Comparison of ENCODE assay signal across 24 mouse cellular contexts in the genomic region with DNA sequence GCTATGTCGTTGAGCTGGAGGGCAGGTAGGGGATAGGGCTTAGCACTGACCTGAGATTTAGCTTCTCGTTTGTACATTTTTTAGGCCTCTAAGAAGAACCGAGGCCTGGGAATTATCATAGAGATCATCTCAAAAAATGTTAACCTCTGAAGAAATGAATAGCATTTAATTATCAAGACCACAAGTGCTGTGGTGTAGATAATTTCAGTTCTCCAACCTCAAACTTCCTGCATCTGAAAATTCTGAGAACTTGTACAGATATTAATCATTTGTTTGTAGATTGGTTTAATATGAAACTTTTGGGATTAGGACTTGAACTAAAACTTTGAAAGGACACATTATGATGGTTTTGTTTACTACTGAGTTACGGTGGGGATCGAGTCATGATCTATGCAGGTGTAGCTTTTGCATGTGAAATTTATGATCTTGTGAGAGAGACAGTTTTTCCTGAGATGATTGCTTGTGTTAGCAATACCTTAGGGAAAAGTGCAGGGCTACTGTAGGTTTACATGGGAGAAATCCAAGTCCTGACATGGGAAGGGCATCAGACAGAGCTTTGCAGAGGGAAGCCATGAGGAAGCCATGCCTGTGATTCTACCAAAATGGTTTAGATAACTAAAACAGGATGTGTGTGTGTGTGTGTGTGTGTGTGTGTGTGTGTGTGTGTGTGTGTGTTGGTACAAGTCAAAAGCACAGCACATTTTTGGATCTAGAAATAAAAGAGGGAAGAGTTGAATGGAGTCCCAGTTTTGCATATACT. TPM values are rescaled to one million over a fixed set of nuclear protein-coding genes. Genes with fewer than 3 reads are reported as not detected.
DNase-seq lines count a peak whose midpoint lies in the region; ATAC-seq lines count a peak whose summit lies in the region.
"Had no signal": no experiment of that assay in that cellular context is flagged by ENCODE, and none has a peak within 500 bp of the region (broad histone marks: within the 10 kb centered on the region; RNA-seq: fewer than 3 reads in every experiment).

No protein-coding gene starts in this region.

- H3K9me3 ChIP-seq in midbrain, embryonic 10.5 days (replicated peaks) = no peaks in the 10 kb centered on the region
- H3K9me3 ChIP-seq: forebrain, embryonic 10.5 days; heart, embryonic 12.5 days; hindbrain, embryonic 12.5 days; limb, embryonic 12.5 days; midbrain, embryonic 13.5 days; neural tube, embryonic 12.5 days had no signal

- 94% methylated on average over 5 of the region's 5 CpGs for WGBS in midbrain, embryonic 10.5 days

- H3K27ac ChIP-seq in midbrain, embryonic 10.5 days (replicated peaks) = no peak overlapping the region
- H3K27ac ChIP-seq: forebrain, embryonic 10.5 days; hindbrain, embryonic 12.5 days; limb, embryonic 12.5 days; midbrain, embryonic 13.5 days; neural tube, embryonic 12.5 days had no signal

- H3K4me1 ChIP-seq in midbrain, embryonic 10.5 days = peaks cover 8% of the 10 kb centered on the region; the same call in 1 of the 2 replicates
- H3K4me1 ChIP-seq: hindbrain, embryonic 12.5 days; limb, embryonic 12.5 days; neural tube, embryonic 12.5 days had no signal

- peak; percentile 57 for ATAC-seq in activated CD4-positive, CD25-positive, alpha-beta regulatory T cell, adult 4 months
- ATAC-seq: forebrain, embryonic 16.5 days; liver, postnatal 0 days; midbrain, embryonic 13.5 days had no signal

- DNase-seq in spleen, postnatal 36 days (ENCODE audit: low spot score in 2 of 2) = peak; percentile 38 to 61
- DNase-seq in spleen, postnatal 4 days (ENCODE audit: low spot score in 2 of 2) = no peak
- DNase-seq in naive thymus-derived CD4-positive, alpha-beta T cell, adult 2 months (ENCODE audit: low read depth) = peak; percentile 63
- DNase-seq in thymus, postnatal 4 days = peak; percentile 27
- no peak for DNase-seq in layer of hippocampus, postnatal 36 days
- no peak for DNase-seq in embryo, embryonic 11 days
- DNase-seq in midbrain, embryonic 10.5 days (ENCODE audit: low spot score) = no peak
- DNase-seq: adrenal gland, postnatal 25 days; cerebellum, adult 9-10 months; gastrocnemius, postnatal 10 days; heart, postnatal 10 days; kidney, adult 2 months; kidney, postnatal 10 days; liver, postnatal 0 days; lung, postnatal 10 days; retina, postnatal 1 day had no signal

- H3K4me3 ChIP-seq in midbrain, embryonic 10.5 days = no peak overlapping the region
- H3K4me3 ChIP-seq: forebrain, embryonic 10.5 days; heart, embryonic 12.5 days; hindbrain, embryonic 12.5 days; limb, embryonic 12.5 days; midbrain, embryonic 13.5 days; neural tube, embryonic 12.5 days had no signal

- H3K27me3 ChIP-seq in midbrain, embryonic 10.5 days (ENCODE audit: low read depth, poor library complexity, severe bottlenecking) = no peaks in the 10 kb centered on the region
- H3K27me3 ChIP-seq: heart, embryonic 12.5 days; hindbrain, embryonic 12.5 days; limb, embryonic 12.5 days; midbrain, embryonic 13.5 days; neural tube, embryonic 12.5 days had no signal

- H3K36me3 ChIP-seq in midbrain, embryonic 10.5 days = peaks cover 4% of the 10 kb centered on the region; the same call in 1 of the 2 replicates
- H3K36me3 ChIP-seq: hindbrain, embryonic 12.5 days; midbrain, embryonic 13.5 days; neural tube, embryonic 12.5 days had no signal

RNA-seq across cellular contexts. Expression of a gene that starts 27.1 kb away (rescaled TPM):
- 10 to 100 TPM; 16.2 to 20.8 TPM for polyA plus RNA-seq in activated CD4-positive, CD25-positive, alpha-beta regulatory T cell, adult 4 months (2017; shearing (Covaris generic))
- total RNA-seq in layer of hippocampus, postnatal 36 days (2021) = 1 to 10 TPM; 2.8 to 4.6 TPM
- polyA plus RNA-seq in midbrain, embryonic 10.5 days (2016; fragmentation: Nextera tagmentation; extraction: Ambion mirVana) = 4.0 and 4.4 TPM in 2 replicates

Comparison
In these comparisons a context has a peak if more than half of its experiments do, and no peak if none do; other contexts are left out.
1. DNase-seq: peak in spleen, postnatal 36 days (2 of 2), naive thymus-derived CD4-positive, alpha-beta T cell, adult 2 months (single experiment) and thymus, postnatal 4 days (single experiment); none in spleen, postnatal 4 days (0 of 2), layer of hippocampus, postnatal 36 days (0 of 2), embryo, embryonic 11 days (single experiment) and midbrain, embryonic 10.5 days (single experiment).